Mouse (Mus musculus) adrenal gland, adult 18-20 months (tissue): ENCODE data around the gene Serpine3. TPM values are rescaled to one million over a fixed set of nuclear protein-coding genes. Genes with fewer than 3 reads are reported as not detected.
"Not testable (repeated sequence)": the region's sequence is repeated elsewhere in the genome, so short reads cannot be mapped to it uniquely, and the experiment has no call there.

Source experiments
- DNase-seq, 2 experiments: peaks; one replicate each; pipeline ENCODE4 v3.0.0; 2021 to 2022; ENCODE audit warnings: low spot score in 2 of 2
- long read RNA-seq, 2 experiments: library from polyadenylated mRNA; stranded (forward); transcript quantifications; one replicate each; pipeline ENCODE4 v2.0.0; 2021
- total RNA-seq, 2 experiments: library from RNA; stranded (reverse); gene quantifications; 1 replicate in 1 of 2; 2 replicates in 1 of 2; pipeline ENCODE4 v1.2.3; 2021

The Serpine3 gene
- total RNA-seq, result not detected
- long read RNA-seq, experiment 1, result 0 reads
- long read RNA-seq, experiment 2, result 0 reads

- DNase-seq, result no peak
Observed at GRCm38 (mm10) chr14:62663367-62663766, at the start of gene Serpine3. Gene Serpine3 (plus strand): TSS chr14:62663667.

DNA sequence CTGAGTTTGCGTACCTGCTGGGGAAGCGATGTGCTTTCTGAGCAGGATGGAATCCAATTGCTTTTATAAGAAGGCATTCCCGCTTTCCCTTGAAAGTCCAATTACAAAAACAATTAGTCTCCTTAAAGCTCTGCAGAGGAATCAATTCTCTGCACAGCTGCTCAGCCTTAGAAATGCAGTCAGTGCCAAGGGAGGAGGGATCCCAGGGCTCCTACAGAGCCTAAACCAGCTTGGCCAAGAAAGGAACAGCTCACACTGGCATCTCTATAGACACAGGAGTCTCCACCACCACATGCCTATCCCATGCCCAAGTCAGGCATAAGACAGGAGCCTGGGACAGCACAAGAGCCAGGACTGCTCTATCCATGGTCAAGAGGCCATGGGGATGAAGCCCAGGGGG is 41.1 kb upstream of the Serpine3 start:
- no peak for DNase-seq

- no peak for DNase-seq
Observed at GRCm38 (mm10) chr14:62627951-62628350, 35.5 kb upstream of the Serpine3 start.

- no peak for DNase-seq
Observed at GRCm38 (mm10) chr14:62637436-62638344, 25.8 kb upstream of the Serpine3 start.

DNA sequence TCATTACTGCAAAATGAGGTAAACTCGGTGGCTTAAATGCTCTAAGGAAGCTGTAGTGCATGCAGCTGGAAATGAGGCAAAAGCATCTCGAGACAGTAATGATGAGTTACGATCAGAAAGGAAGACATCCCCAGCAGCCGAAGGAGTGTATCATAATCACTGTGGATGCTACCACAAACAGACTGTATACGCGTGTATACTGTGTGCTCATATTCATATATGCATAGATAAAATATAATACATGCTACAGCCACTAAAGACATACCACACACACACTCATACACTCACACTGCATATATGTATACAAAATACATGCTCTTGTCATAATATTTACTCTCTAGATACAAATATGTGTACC is 25.1 kb upstream of the Serpine3 start:
- no peak for DNase-seq

DNA sequence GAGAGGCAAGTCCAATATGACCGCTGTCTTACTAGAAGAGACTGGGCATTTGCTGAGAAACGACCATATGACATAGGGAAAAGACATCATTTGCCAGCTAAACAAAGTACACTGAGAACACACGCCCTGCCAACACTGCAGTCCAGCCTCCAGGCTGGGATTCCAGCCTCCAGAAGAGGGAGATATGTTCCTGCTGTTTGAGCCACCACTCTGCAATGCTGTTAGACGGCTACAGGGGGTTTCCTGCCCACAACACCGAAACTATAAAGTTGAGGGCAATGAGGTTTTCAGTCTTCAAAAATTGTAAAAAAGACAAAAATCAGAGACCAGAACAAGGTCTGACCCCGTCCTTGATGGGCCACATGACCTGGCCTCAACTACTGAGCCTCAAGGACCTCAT is 24.4 kb upstream of the Serpine3 start:
- peak in 1 of 2 experiments; percentile 7 for DNase-seq

GRCm38 (mm10) chr14:62639551-62639950 is 23.9 kb upstream of the Serpine3 start:
- DNase-seq, result no peak

DNA sequence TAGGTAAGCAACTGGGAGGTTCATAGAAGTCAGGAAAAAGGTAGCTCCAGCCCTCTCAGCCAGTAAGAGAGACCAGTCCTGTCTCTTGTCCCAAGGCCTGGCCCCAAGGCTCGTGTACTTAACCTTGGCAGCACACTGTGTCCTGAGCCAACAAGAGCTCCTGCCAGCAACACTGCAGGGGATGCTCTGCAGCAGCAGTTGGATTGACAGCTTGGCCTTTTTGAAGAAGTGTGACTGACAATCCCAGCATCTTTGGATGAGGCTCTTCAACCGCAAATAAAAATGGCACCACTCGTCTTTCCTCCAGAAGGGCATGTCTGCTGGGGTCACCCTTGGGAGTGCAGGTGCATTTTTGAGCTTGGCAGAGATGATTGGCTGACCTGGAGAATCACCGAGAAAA is 23.1 kb upstream of the Serpine3 start:
- no peak for DNase-seq

GRCm38 (mm10) chr14:62642368-62642767 is 21.1 kb upstream of the Serpine3 start:
- DNase-seq, result not testable (repeated sequence)

DNA sequence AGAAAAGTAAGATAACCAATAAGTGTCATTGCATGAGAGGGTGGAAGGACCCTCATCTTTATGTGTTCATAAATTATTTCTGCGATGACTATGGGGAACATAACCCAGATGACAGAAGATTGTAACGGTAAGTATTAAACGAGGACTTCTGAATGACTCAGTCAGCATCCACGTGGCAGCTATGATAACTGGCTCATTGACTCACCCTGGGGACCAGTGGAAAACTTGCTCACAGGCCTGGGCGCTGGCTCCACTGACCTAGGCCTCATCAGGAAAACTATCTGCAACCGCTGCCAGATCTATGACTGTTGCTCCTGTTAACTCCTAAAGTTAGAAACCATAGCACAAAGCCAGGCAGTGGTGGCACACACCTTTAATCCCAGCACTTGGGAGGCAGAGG is 15.1 kb upstream of the Serpine3 start:
- no peak for DNase-seq

GRCm38 (mm10) chr14:62650376-62650775 is 13.1 kb upstream of the Serpine3 start:
- no peak for DNase-seq

DNA sequence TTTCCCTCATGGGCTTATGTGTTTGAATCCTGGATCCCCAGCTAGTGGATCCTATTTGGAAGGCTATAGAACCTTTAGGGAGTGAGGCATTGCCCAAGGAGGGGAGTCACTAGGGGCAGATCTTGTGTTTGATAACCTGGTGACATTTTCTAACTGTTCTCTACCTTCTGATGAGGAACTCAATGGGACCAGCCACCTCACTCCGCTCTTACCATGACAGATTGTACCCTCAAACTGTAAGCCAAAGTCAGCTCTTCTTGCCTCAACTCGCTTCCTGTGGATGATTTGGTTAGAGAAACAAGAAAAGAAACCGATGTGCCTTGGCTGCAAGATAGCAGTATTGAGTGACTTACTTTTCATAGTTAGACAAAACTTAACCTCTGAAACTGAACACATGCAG is 11.7 kb upstream of the Serpine3 start:
- no peak for DNase-seq

- DNase-seq, result no peak
Observed at GRCm38 (mm10) chr14:62655996-62656395, 7.5 kb upstream of the Serpine3 start.

GRCm38 (mm10) chr14:62657469-62657868 is 6.0 kb upstream of the Serpine3 start:
- no peak for DNase-seq

GRCm38 (mm10) chr14:62662381-62662780 is 1.1 kb upstream of the Serpine3 start:
- no peak for DNase-seq

GRCm38 (mm10) chr14:62664976-62665673 is 1.7 kb downstream of the Serpine3 start:
- DNase-seq, result no peak

GRCm38 (mm10) chr14:62673646-62674045 is 10.2 kb downstream of the Serpine3 start:
- no peak for DNase-seq

DNA sequence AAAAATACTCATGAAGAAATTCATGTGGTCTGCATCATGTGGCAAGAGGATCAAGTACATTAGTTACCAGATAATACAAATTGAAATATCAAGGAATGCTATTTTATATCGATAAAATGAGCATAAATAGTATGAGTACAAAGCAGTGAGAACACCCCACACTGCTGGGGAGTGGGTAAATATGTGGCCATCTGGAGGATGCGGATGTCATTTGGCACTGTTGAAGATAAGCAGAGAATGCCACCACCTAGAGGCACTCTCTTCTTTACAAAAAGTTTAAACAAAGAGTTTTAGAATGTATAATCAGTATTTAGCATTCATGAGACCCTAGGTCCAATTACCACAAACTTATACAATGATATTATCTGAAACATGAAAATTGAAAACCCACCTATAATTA is 54.7 kb downstream of the Serpine3 start:
- no peak for DNase-seq

- no peak for DNase-seq
Observed at GRCm38 (mm10) chr14:62721625-62722024, 58.2 kb downstream of the Serpine3 start.

DNA sequence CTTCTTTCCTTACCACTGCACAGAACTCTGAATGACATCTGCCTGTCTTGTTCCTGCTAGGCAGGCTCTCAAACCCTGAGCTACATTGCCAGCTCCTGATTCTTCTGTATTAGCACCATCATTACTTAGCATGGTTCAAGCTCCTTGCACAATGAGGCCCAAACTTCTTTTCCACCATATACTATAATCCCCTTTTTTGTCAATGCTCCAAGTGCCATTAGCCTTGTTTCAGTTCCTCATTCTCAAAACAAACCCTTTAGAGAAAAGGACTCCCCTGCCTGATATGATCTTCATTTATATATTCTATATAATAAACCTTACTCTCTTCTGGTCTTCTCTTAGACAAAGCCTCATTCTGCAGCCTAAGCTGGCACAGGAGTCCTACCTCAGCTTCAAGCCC is 61.1 kb downstream of the Serpine3 start:
- no peak for DNase-seq

- no peak for DNase-seq
Observed at GRCm38 (mm10) chr14:62731902-62732301, 68.4 kb downstream of the Serpine3 start.

DNA sequence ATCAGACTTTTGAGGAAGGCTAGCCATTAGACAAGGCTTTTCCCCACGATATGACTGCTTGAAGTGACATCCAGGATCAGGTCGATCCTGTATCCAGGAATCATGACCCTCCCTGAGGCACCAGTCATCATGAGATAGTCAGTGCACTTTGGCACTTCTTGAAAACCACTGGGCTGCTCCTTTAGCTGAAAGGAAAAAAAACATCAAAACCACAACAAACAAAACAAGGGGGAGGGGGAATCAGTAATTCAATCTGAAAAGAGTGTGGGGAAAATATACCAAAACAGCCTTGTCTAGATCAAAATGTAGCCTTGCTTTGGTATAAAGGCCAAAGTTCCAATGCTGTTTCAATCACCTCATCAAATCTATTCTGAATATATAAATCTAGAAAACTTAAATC is 70.2 kb downstream of the Serpine3 start:
- DNase-seq, result no peak
